Mouse (Mus musculus): ENCODE measurements around the gene Phc3.

The Phc3 gene

GRCm38 (mm10) chr3:30976991-30977603 is 7.9 kb upstream of the Phc3 start:
- DNase-seq = no peak

- DNase-seq = peak; percentile 73
These were observed 6.0 kb upstream of the Phc3 start for GRCm38 (mm10) chr3:30975102-30975754.

- peak; percentile 48 for DNase-seq
These were observed 603 bp downstream of the Phc3 start for GRCm38 (mm10) chr3:30968531-30969092.

GRCm38 (mm10) chr3:30965644-30966043 is 3.6 kb downstream of the Phc3 start:
- no peak for DNase-seq

GRCm38 (mm10) chr3:30964216-30964615 is 5.0 kb downstream of the Phc3 start:
- DNase-seq = no peak

GRCm38 (mm10) chr3:30963100-30963499 is 6.1 kb downstream of the Phc3 start:
- no peak for DNase-seq

- DNase-seq = no peak
These were observed 9.1 kb downstream of the Phc3 start for GRCm38 (mm10) chr3:30959868-30960831.

- DNase-seq = no peak
These were observed 10.5 kb downstream of the Phc3 start for GRCm38 (mm10) chr3:30958709-30959108.

- no peak for DNase-seq
These were observed 12.9 kb downstream of the Phc3 start for GRCm38 (mm10) chr3:30956327-30956726.

GRCm38 (mm10) chr3:30952273-30953070 is 16.7 kb downstream of the Phc3 start:
- no peak for DNase-seq

- DNase-seq = peak; percentile 78
These were observed 17.6 kb downstream of the Phc3 start for GRCm38 (mm10) chr3:30951652-30952051.

- no peak for DNase-seq
These were observed 34.8 kb downstream of the Phc3 start for GRCm38 (mm10) chr3:30934384-30934783.

- no peak for DNase-seq
These were observed 39.4 kb downstream of the Phc3 start for GRCm38 (mm10) chr3:30929828-30930227.

GRCm38 (mm10) chr3:30927664-30928063 is 41.6 kb downstream of the Phc3 start:
- DNase-seq = no peak

GRCm38 (mm10) chr3:30917160-30917559 is 52.1 kb downstream of the Phc3 start:
- DNase-seq = no peak

GRCm38 (mm10) chr3:30904658-30905057 is 64.6 kb downstream of the Phc3 start:
- no peak for DNase-seq

- DNase-seq = no peak
These were observed 69.8 kb downstream of the Phc3 start for GRCm38 (mm10) chr3:30899407-30899806.

GRCm38 (mm10) chr3:30896721-30897120 is 72.5 kb downstream of the Phc3 start:
- DNase-seq = no peak

GRCm38 (mm10) chr3:30889014-30889413 is 80.2 kb downstream of the Phc3 start:
- no peak for DNase-seq

GRCm38 (mm10) chr3:30887449-30887848 is 81.8 kb downstream of the Phc3 start:
- DNase-seq = no peak

GRCm38 (mm10) chr3:30876709-30877108 is 92.5 kb downstream of the Phc3 start:
- no peak for DNase-seq

- no peak for DNase-seq
These were observed 99.2 kb downstream of the Phc3 start for GRCm38 (mm10) chr3:30869995-30870394.
